Mouse (Mus musculus) hindbrain, embryonic 15.5 days (tissue): ENCODE measurements at regions not wholly inside any gene's neighbourhood (a gene's known extent, or its start where the extent isn't known, plus 50 kb on each side); places are given as distances from the start of the nearest gene placed in this dataset.
"Not testable (repeated sequence)": the region's sequence is repeated elsewhere in the genome, so short reads cannot be mapped to it uniquely, and the experiment has no call there.

ENCODE experiments used
- ATAC-seq: fragments of 200-750 bp; cut with Nextera tagmentation; 2 replicates; pipeline ENCODE4 v1.8.0; 2017; ENCODE audit warnings: low read depth, moderate number of reproducible peaks, moderate TSS enrichment; ENCODE audit not compliant: low FRiP score
- H3K27ac ChIP-seq: fragments of 300-500 bp; sonication (generic); replicated peaks from 2 replicates; pipeline ENCODE4 v1.5.1; 2015; ENCODE audit warnings: mild to moderate bottlenecking, inconsistent platforms
- H3K27me3 ChIP-seq: fragments of 300-500 bp; sonication (generic); 2 replicates; pipeline ENCODE4 v1.6.1; 2015; ENCODE audit warnings: control low read depth, inconsistent platforms
- H3K36me3 ChIP-seq: fragments of 300-500 bp; sonication (generic); 2 replicates; pipeline ENCODE4 v1.6.1; 2015; ENCODE audit warnings: control low read depth, inconsistent platforms
- H3K4me1 ChIP-seq: fragments of 300-500 bp; sonication (generic); replicated peaks from 2 replicates; pipeline ENCODE4 v1.6.1; 2015; ENCODE audit warnings: control low read depth, inconsistent platforms
- H3K4me2 ChIP-seq: fragments of 300-500 bp; sonication (generic); 2 replicates; pipeline ENCODE4 v1.6.1; 2015; ENCODE audit warnings: moderate library complexity, mild to moderate bottlenecking, inconsistent platforms
- H3K4me3 ChIP-seq: fragments of 300-500 bp; sonication (generic); 2 replicates; pipeline ENCODE4 v1.5.1; 2015; ENCODE audit warnings: mild to moderate bottlenecking, inconsistent platforms
- H3K9ac ChIP-seq: fragments of 300-500 bp; sonication (generic); 2 replicates; pipeline ENCODE4 v1.6.1; 2015; ENCODE audit warnings: inconsistent platforms
- H3K9me3 ChIP-seq: fragments of 300-500 bp; sonication (generic); 2 replicates; pipeline ENCODE4 v1.6.1; 2016; ENCODE audit warnings: control low read depth, inconsistent platforms
- WGBS: fragments of 180-500 bp; shearing (Covaris S2); methylation state at CpG from one replicate; pipeline ENCODE4 v1.1.7; 2015; 5-methylcytosine and 5-hydroxymethylcytosine counted together

DNA sequence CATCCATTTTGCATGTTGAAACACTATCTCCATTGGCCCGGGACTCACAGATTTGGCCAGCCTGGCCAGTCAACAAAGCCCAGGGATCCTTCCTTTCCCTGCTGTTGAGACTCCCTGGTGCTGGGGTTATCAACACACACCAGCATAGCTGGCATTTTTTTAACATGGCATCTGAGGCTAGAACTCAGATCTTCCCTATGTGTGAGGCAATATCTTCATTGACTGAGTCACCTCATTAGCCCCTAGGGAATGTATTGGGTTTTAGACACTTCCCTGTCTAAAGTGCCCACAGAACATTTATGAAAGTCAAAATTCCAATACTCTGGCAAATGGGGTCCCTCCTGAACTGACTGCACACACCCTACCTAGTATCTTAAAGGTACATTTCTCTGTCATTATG lies 306.8 kb upstream of the Rgma start:
- H3K36me3 ChIP-seq, result no peaks in the 10 kb centered on the region
- ATAC-seq, result no peak
- H3K4me2 ChIP-seq, result no peak overlapping the region
- no peak overlapping the region for H3K27ac ChIP-seq
- no peaks in the 10 kb centered on the region for H3K27me3 ChIP-seq
- no peaks in the 10 kb centered on the region for H3K4me1 ChIP-seq
- H3K9me3 ChIP-seq, result no peaks in the 10 kb centered on the region
- no peak overlapping the region for H3K4me3 ChIP-seq
- H3K9ac ChIP-seq, result no peak overlapping the region
- 93% methylated on average over 1 of the region's 1 CpGs for WGBS

- Histone ChIP-seq H3K36me3 (no peaks in the 10 kb centered on the region), H3K4me3 (no peak overlapping the region), H3K4me1 (no peaks in the 10 kb centered on the region), H3K9me3 (no peaks in the 10 kb centered on the region), H3K27ac (no peak overlapping the region), H3K27me3 (no peaks in the 10 kb centered on the region), H3K4me2 (no peak overlapping the region), H3K9ac (no peak overlapping the region)
- 88% methylated on average over 4 of the region's 4 CpGs for WGBS
- ATAC-seq, result no peak
Measured at GRCm38 (mm10) chr7:73069352-73069751, 306.0 kb upstream of the Rgma start.

DNA sequence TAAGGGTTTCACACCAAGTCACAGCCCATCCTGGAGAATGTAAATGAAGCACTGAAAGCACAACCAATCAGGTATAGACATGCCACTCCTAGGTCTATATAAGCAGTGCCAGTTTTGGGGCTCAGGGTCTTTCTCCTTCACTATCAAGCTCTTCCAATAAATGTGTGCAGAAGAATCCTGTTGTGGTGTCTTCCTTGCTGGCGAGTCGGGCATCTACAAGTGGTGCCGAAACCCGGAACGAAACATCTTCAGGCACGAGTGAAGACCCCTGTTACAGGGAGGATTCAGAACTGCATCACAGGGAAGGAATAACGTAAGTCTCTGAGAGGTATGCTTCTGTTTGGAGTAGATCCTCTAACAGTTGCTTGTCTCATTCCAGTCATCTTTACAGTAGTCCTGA lies 299.9 kb upstream of the Rgma start:
- not testable (repeated sequence) for H3K4me3 ChIP-seq, H3K9ac ChIP-seq, H3K4me2 ChIP-seq, H3K27ac ChIP-seq, H3K36me3 ChIP-seq, H3K27me3 ChIP-seq, H3K9me3 ChIP-seq, H3K4me1 ChIP-seq, ATAC-seq
- WGBS, result 97% methylated on average over 7 of the region's 7 CpGs

DNA sequence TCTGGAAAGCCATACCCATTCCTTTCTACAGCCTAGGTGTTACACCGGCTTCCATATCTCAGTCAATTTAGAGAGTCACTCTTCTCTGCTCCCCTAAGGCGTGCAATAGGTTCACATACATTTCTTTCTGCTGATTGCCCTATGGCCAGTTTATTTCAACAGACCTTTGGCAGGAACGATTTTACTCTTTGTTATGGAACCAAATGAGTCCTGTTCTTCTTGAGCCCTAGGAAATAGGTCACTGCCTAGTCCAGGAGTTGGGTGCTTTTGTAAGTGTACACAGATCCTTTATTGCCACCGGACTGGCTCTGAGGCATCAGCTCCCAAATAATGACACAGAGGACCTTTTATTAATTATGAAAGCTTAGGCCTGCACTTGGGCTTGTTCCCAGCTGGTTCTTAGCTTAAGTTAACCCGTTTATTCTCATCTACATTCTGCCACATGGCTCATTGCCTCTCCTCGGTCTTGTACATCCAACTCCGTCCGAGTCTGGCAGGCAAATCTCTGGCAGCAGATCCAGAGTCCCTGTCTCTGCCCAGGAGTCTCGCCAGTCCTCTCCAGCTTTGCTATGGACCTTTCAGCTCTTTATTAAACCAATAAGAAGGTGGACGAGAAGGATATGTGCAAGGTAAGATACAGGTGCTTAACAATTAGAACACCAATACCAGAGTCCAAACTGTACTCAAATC lies 287.7 kb upstream of the Rgma start:
- no peak overlapping the region for H3K4me3 ChIP-seq
- WGBS, result 76% methylated on average over 10 of the region's 10 CpGs

DNA sequence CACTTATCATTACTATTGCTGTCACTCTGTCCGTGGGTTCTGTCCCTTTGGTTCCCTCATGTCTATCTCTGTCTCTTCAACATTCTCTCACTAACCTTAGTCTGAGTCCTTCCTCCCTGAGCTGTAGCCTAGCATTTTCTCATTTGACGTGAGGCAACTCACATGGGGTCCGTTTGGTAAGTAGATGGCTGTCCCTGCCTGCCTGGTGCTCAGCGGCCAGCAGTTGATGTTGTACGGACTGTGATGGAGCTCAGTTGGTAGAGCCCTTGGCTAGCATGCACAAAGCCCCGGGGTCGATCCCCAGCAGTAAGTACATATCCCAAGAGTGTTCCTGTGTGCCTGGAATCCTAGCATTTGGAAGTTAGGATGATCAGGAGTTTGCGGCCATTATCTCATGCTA lies 287.0 kb upstream of the Rgma start:
- no peak overlapping the region for H3K4me2 ChIP-seq
- no peaks in the 10 kb centered on the region for H3K4me1 ChIP-seq
- 92% methylated on average over 8 of the region's 8 CpGs for WGBS
- no peak overlapping the region for H3K4me3 ChIP-seq
- H3K27me3 ChIP-seq, result no peaks in the 10 kb centered on the region
- H3K9me3 ChIP-seq, result no peaks in the 10 kb centered on the region
- no peaks in the 10 kb centered on the region for H3K36me3 ChIP-seq
- no peak overlapping the region for H3K9ac ChIP-seq
- ATAC-seq, result no peak
- H3K27ac ChIP-seq, result no peak overlapping the region

More for the DNA sequence above, 287.7 kb upstream of the Rgma start:
- no peak for ATAC-seq
- no peaks in the 10 kb centered on the region for H3K36me3 ChIP-seq
- no peak overlapping the region for H3K9ac ChIP-seq
- H3K27ac ChIP-seq, result no peak overlapping the region
- H3K9me3 ChIP-seq, result no peaks in the 10 kb centered on the region
- H3K4me2 ChIP-seq, result no peak overlapping the region
- H3K4me1 ChIP-seq, result no peaks in the 10 kb centered on the region
- H3K27me3 ChIP-seq, result no peaks in the 10 kb centered on the region

DNA sequence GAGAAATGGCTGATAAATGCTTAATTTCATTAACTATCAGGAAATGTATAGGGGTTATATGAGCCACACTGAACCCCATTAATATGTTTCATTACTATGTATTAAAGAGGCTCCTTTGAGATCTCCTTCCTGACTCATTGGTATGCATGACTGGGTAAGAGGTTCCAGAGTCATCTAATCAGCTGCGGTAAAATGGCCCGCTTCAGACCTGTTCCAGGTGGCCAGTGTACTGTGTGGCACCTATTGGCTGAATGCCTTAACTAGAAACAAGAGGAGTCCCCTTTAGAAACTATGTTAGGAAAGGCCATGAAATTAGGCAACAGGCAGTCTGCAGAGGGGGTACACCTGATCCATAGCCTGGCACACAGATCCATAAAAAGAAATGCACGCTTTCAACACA lies 283.6 kb upstream of the Rgma start:
- H3K4me1 ChIP-seq, result no peaks in the 10 kb centered on the region
- WGBS, result 71% methylated on average over 3 of the region's 3 CpGs
- H3K9me3 ChIP-seq, result no peaks in the 10 kb centered on the region
- ATAC-seq, result no peak
- H3K27ac ChIP-seq, result no peak overlapping the region
- no peaks in the 10 kb centered on the region for H3K27me3 ChIP-seq
- H3K4me2 ChIP-seq, result no peak overlapping the region
- H3K9ac ChIP-seq, result no peak overlapping the region
- no peaks in the 10 kb centered on the region for H3K36me3 ChIP-seq
- no peak overlapping the region for H3K4me3 ChIP-seq

DNA sequence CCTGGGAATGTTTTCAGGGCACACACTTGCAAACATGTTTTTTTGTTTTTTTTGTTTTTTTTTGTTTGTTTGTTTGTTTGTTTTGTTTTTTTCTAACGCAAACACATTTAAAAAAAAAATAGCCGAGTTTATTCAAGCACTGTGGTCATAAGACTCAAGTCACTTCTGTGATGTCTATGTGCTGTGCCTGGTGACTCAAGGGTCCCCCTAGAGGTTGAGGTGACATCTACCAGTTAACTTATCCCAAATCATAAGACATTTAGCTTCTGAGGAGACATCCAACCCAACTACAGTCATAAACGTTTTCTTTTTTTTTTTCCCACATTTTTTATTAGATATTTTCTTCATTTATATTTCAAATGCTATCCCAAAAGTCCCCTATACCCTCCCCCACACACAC lies 281.2 kb upstream of the Rgma start:
- ATAC-seq, result no peak
- no peaks in the 10 kb centered on the region for H3K4me1 ChIP-seq
- no peak overlapping the region for H3K4me3 ChIP-seq
- H3K36me3 ChIP-seq, result no peaks in the 10 kb centered on the region
- WGBS, result 60% methylated on average over 3 of the region's 3 CpGs
- H3K4me2 ChIP-seq, result no peak overlapping the region
- H3K27me3 ChIP-seq, result no peaks in the 10 kb centered on the region
- H3K9me3 ChIP-seq, result no peaks in the 10 kb centered on the region
- H3K9ac ChIP-seq, result no peak overlapping the region
- H3K27ac ChIP-seq, result no peak overlapping the region

DNA sequence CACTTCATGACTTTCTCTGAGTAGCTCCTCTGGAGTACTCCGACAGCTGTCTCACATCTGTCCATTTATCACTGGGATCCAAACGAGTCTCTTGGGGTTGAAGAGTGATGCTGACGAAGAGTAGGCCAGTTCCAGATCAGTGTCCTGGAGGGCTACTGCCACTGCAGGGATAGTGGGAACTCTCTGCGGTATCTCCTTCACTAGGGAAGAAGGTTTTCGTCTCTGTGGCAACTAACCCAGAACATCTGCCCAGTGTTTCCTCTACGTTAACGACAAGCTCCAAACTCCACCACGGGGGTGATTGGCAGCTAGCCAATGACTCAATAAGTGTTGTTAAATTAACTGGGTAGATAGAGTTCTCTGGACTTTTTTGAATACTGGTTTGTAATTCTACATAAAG lies 256.4 kb upstream of the Rgma start:
- no peak overlapping the region for H3K27ac ChIP-seq
- H3K4me3 ChIP-seq, result no peak overlapping the region
- H3K27me3 ChIP-seq, result no peaks in the 10 kb centered on the region
- 47% methylated on average over 8 of the region's 8 CpGs for WGBS
- no peaks in the 10 kb centered on the region; the same call in 1 of the 2 replicates for H3K4me1 ChIP-seq
- H3K9ac ChIP-seq, result no peak overlapping the region
- no peak overlapping the region for H3K4me2 ChIP-seq
- H3K36me3 ChIP-seq, result no peaks in the 10 kb centered on the region
- no peaks in the 10 kb centered on the region for H3K9me3 ChIP-seq
- ATAC-seq, result no peak

GRCm38 (mm10) chr7:73120276-73120675 lies 255.0 kb upstream of the Rgma start:
- WGBS, result 69% methylated on average over 9 of the region's 9 CpGs
- no peak overlapping the region for H3K9ac ChIP-seq

GRCm38 (mm10) chr7:73124976-73125375 lies 250.3 kb upstream of the Rgma start:
- H3K9ac ChIP-seq, result no peak overlapping the region
- no peaks in the 10 kb centered on the region for H3K27me3 ChIP-seq
- no peaks in the 10 kb centered on the region for H3K9me3 ChIP-seq
- no peak overlapping the region for H3K4me3 ChIP-seq
- no peak overlapping the region for H3K4me2 ChIP-seq
- no peak overlapping the region for H3K27ac ChIP-seq
- no peaks in the 10 kb centered on the region for H3K36me3 ChIP-seq
- peaks cover 6% of the 10 kb centered on the region for H3K4me1 ChIP-seq
- no peak for ATAC-seq
- 69% methylated on average over 2 of the region's 2 CpGs for WGBS

More at GRCm38 (mm10) chr7:73120276-73120675, 255.0 kb upstream of the Rgma start:
- no peak overlapping the region for H3K4me2 ChIP-seq
- no peak for ATAC-seq
- H3K36me3 ChIP-seq, result no peaks in the 10 kb centered on the region
- H3K9me3 ChIP-seq, result no peaks in the 10 kb centered on the region
- H3K4me3 ChIP-seq, result no peak overlapping the region
- peaks cover 2% of the 10 kb centered on the region for H3K4me1 ChIP-seq
- no peaks in the 10 kb centered on the region for H3K27me3 ChIP-seq
- no peak overlapping the region for H3K27ac ChIP-seq

DNA sequence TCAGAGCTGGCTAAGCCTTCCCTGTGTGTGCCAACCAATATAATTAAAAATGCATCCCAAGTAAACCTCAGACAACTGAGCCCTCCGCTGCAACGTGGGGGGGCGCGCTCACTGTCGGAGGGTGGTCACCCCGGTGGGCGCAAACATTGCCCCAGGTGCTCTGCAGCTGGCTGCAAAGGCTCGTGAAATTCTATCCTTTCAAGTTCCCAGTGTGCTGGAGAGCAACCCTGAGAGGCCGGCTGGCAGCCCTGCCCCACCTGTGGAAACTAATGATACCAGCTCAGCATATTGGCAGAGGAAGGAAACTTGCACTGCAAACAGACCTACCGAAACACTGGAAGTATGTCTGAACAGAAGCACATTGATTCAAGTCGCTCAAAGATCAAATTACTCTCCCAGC lies 249.4 kb upstream of the Rgma start:
- H3K27ac ChIP-seq, result no peak overlapping the region
- H3K36me3 ChIP-seq, result no peaks in the 10 kb centered on the region
- 16% methylated on average over 11 of the region's 11 CpGs for WGBS
- no peaks in the 10 kb centered on the region for H3K9me3 ChIP-seq
- H3K4me3 ChIP-seq, result no peak overlapping the region
- no peak for ATAC-seq
- no peak overlapping the region for H3K4me2 ChIP-seq
- no peaks in the 10 kb centered on the region for H3K27me3 ChIP-seq
- H3K9ac ChIP-seq, result no peak overlapping the region
- H3K4me1 ChIP-seq, result peaks cover 6% of the 10 kb centered on the region

GRCm38 (mm10) chr7:73135786-73136185 lies 239.5 kb upstream of the Rgma start:
- Histone ChIP-seq H3K4me1 (peaks cover 10% of the 10 kb centered on the region), H3K4me3 (no peak overlapping the region), H3K4me2 (no peak overlapping the region), H3K9ac (no peak overlapping the region), H3K27ac (no peak overlapping the region), H3K27me3 (no peaks in the 10 kb centered on the region; the same call in 1 of the 2 replicates), H3K36me3 (no peaks in the 10 kb centered on the region), H3K9me3 (no peaks in the 10 kb centered on the region)
- 73% methylated on average over 6 of the region's 6 CpGs for WGBS
- ATAC-seq, result no peak

- no peak overlapping the region for H3K9ac ChIP-seq
- WGBS, result 29% methylated on average over 5 of the region's 5 CpGs
- H3K4me2 ChIP-seq, result no peak overlapping the region
- peaks cover 20% of the 10 kb centered on the region for H3K4me1 ChIP-seq
- ATAC-seq, result no peak
- H3K27ac ChIP-seq, result no peak overlapping the region
- no peaks in the 10 kb centered on the region; the same call in 1 of the 2 replicates for H3K27me3 ChIP-seq
- H3K36me3 ChIP-seq, result no peaks in the 10 kb centered on the region
- no peaks in the 10 kb centered on the region for H3K9me3 ChIP-seq
- no peak overlapping the region for H3K4me3 ChIP-seq
Measured at GRCm38 (mm10) chr7:73138269-73138668, 237.0 kb upstream of the Rgma start.
